Mouse (Mus musculus): ENCODE measurements around the gene C8g.

DNA sequence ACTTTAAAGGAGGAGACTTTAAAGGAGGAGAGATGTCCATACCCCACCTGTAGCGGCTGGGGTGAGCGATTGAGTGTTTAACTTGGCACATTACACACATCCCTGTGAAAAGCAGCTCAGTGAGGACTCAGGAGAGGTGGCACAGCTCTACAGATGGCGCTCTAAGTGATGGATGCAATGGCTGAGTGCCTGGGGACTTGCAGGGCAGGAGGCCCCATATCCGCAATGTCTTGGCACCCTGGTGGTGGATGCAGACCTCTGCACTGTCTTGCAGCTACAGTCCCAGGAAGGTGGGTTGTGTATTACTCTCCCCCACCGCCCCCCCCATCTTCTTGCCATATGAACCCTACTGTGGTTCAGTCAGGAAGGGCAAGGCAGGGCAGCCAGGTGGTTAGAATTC, 5.4 kb upstream of the C8g start:
- TF ChIP-seq POLR2A (IDR thresholded peaks at IDR 0.05; ENCODE audit: insufficient read length, low read depth) = no peak
- TF ChIP-seq MAX (IDR thresholded peaks at IDR 0.05; ENCODE audit: low read depth) = no peak
- TF ChIP-seq SRF (IDR thresholded peaks at IDR 0.05; ENCODE audit: control insufficient read depth, insufficient read length, low read depth) = no peak
- no peak for TF ChIP-seq USF1 (IDR thresholded peaks at IDR 0.05; ENCODE audit: low read depth)
- no peak for TF ChIP-seq MYOG (IDR thresholded peaks at IDR 0.05; ENCODE audit: control insufficient read depth in 1 of 3, insufficient read depth in 1 of 3, insufficient read length in 2 of 3, low read depth in 2 of 3)
- no peak for TF ChIP-seq TCF3 (IDR thresholded peaks at IDR 0.05; ENCODE audit: insufficient read length, low read depth)
- no peak for TF ChIP-seq CEBPB (IDR thresholded peaks at IDR 0.05; ENCODE audit: insufficient read depth, poor library complexity, severe bottlenecking)
- TF ChIP-seq TCF12 (IDR thresholded peaks at IDR 0.05; ENCODE audit: insufficient read depth, poor library complexity, severe bottlenecking) = no peak
- TF ChIP-seq E2F4 (IDR thresholded peaks at IDR 0.05; ENCODE audit: insufficient read depth) = no peak
- no peak for TF ChIP-seq MYOD1 (IDR thresholded peaks at IDR 0.05; ENCODE audit: control insufficient read depth in 1 of 3, insufficient read length in 2 of 3, low read depth in 2 of 3)
- peak; percentile 53 for TF ChIP-seq POLR2AphosphoS2 (IDR thresholded peaks at IDR 0.05; ENCODE audit: insufficient read length, low read depth)

Measured in myocyte (in vitro differentiated cells).